Mouse (Mus musculus) lung, adult 2 months (tissue): ENCODE measurements around the gene Dgkd.

Source experiments
- CTCF ChIP-seq: fragments of 200-500 bp; IDR thresholded peaks from 2 replicates; pipeline ENCODE4 v1.5.1; 2011; ENCODE audit warnings: mild to moderate bottlenecking, low read length, control low read depth; ENCODE audit not compliant: insufficient read depth
- POLR2A ChIP-seq: fragments of 200-500 bp; IDR thresholded peaks from 2 replicates; pipeline ENCODE4 v1.6.1; 2011; ENCODE audit warnings: low read depth, mild to moderate bottlenecking, control low read depth, low read length, borderline replicate concordance; ENCODE audit errors: extremely low read depth

GRCm38 (mm10) chr1:87909565-87909964, 56.5 kb downstream of the Dgkd start:
- TF ChIP-seq POLR2A = no peak
- TF ChIP-seq CTCF = no peak
